9 mouse cellular contexts compared by ENCODE assay signal in genomic region chr12:15717989-15718388, GRCm38 (mm10).
A peak's percentile ranks its signal among the peaks of the same experiment; 100 is the strongest.
DNase-seq lines count a peak whose midpoint lies in the region; ATAC-seq lines count a peak whose summit lies in the region.
"Had no signal": no experiment of that assay in that cellular context is flagged by ENCODE, and none has a peak within 500 bp of the region (broad histone marks: within the 10 kb centered on the region; RNA-seq: fewer than 3 reads in every experiment).

No protein-coding gene starts in this region.

- no peak for ATAC-seq in erythroblast, adult 5-6 weeks (replicated peaks; ENCODE audit: low FRiP score, poor library complexity, severe bottlenecking)
- ATAC-seq: midbrain, embryonic 16.5 days had no signal

- intact Hi-C loops in heart, postnatal 10 days (cut with DNase I): no loop called here

- DNase-seq in 3T3-L1 (ENCODE audit: low read depth, low spot score): peak; percentile 30
- peak; percentile 11 for DNase-seq in adrenal gland, postnatal 25 days
- DNase-seq in heart, postnatal 10 days: peak; percentile 76 to 77
- DNase-seq in kidney, postnatal 4 days: peak; percentile 46 to 66
- no peak for DNase-seq in right cerebral cortex, postnatal 4 days
- DNase-seq in layer of hippocampus, postnatal 14 days (ENCODE audit: low spot score in 2 of 2): no peak
- DNase-seq: left cerebral cortex, postnatal 4 days had no signal

Comparison
In these comparisons a context has a peak if more than half of its experiments do, and no peak if none do; other contexts are left out.
1. DNase-seq: peak in 3T3-L1 (single experiment), adrenal gland, postnatal 25 days (single experiment), heart, postnatal 10 days (2 of 2) and kidney, postnatal 4 days (2 of 2); none in right cerebral cortex, postnatal 4 days (single experiment) and layer of hippocampus, postnatal 14 days (0 of 2).